Mouse (Mus musculus) myocyte (in vitro differentiated cells): Measurements from ENCODE around the gene Ctsd. TPM values are rescaled to one million over a fixed set of nuclear protein-coding genes. Genes with fewer than 3 reads are reported as not detected.

Experiments used
- H3K27me3 ChIP-seq: one replicate; pipeline ENCODE4 v1.6.1; 2011; ENCODE audit not compliant: control insufficient read depth, insufficient read depth, insufficient read length
- H3K36me3 ChIP-seq: one replicate; pipeline ENCODE4 v1.6.1; 2011; ENCODE audit not compliant: control insufficient read depth, insufficient read depth
- H3K4me2 ChIP-seq: one replicate; pipeline ENCODE4 v1.6.1; 2011; ENCODE audit warnings: low read depth, control low read depth
- H3K4me3 ChIP-seq: one replicate; pipeline ENCODE4 v1.5.1; 2011; ENCODE audit warnings: mild to moderate bottlenecking, control low read depth, moderate library complexity
- H3K79me2 ChIP-seq: one replicate; pipeline ENCODE4 v1.6.1; 2011; ENCODE audit not compliant: control insufficient read depth, insufficient read depth
- H3ac ChIP-seq: one replicate; pipeline ENCODE4 v1.6.1; 2011; ENCODE audit not compliant: control insufficient read depth, insufficient read length
- CEBPB ChIP-seq: IDR thresholded peaks from 2 replicates; pipeline ENCODE4 v1.6.1; 2011; ENCODE audit warnings: mild to moderate bottlenecking, moderate library complexity; ENCODE audit not compliant: poor library complexity, insufficient read depth, severe bottlenecking
- E2F4 ChIP-seq: IDR thresholded peaks from one replicate; pipeline ENCODE4 v1.6.1; 2011; ENCODE audit warnings: mild to moderate bottlenecking, control low read depth, moderate library complexity; ENCODE audit not compliant: insufficient read depth
- MAX ChIP-seq: IDR thresholded peaks from one replicate; pipeline ENCODE4 v1.6.1; 2011; ENCODE audit warnings: low read depth, mild to moderate bottlenecking, control low read depth
- MYOD1 ChIP-seq, 3 experiments: IDR thresholded peaks; one replicate each; pipeline ENCODE4 v1.6.1; 2011; ENCODE audit warnings: control low read depth in 2 of 3, low read depth in 2 of 3, mild to moderate bottlenecking in 2 of 3, moderate library complexity in 1 of 3; ENCODE audit not compliant: insufficient read length in 2 of 3, control insufficient read depth in 1 of 3
- MYOG ChIP-seq, 3 experiments: IDR thresholded peaks; one replicate each; pipeline ENCODE4 v1.6.1; 2011; ENCODE audit warnings: control low read depth in 2 of 3, low read depth in 2 of 3, mild to moderate bottlenecking in 2 of 3; ENCODE audit not compliant: insufficient read length in 2 of 3, control insufficient read depth in 1 of 3, insufficient read depth in 1 of 3
- POLR2A ChIP-seq: IDR thresholded peaks from one replicate; pipeline ENCODE4 v1.6.1; 2011; ENCODE audit warnings: low read depth, mild to moderate bottlenecking, control low read depth, moderate library complexity; ENCODE audit not compliant: insufficient read length
- POLR2AphosphoS2 ChIP-seq: IDR thresholded peaks from one replicate; pipeline ENCODE4 v1.6.1; 2011; ENCODE audit warnings: low read depth, control low read depth; ENCODE audit not compliant: insufficient read length
- REST ChIP-seq: IDR thresholded peaks from one replicate; pipeline ENCODE4 v1.6.1; 2011; ENCODE audit warnings: mild to moderate bottlenecking, control low read depth, moderate library complexity; ENCODE audit not compliant: insufficient read depth, insufficient read length
- SRF ChIP-seq: IDR thresholded peaks from one replicate; pipeline ENCODE4 v1.6.1; 2011; ENCODE audit warnings: low read depth; ENCODE audit not compliant: control insufficient read depth, insufficient read length
- TCF12 ChIP-seq: IDR thresholded peaks from one replicate; pipeline ENCODE4 v1.6.1; 2011; ENCODE audit warnings: mild to moderate bottlenecking, control low read depth; ENCODE audit not compliant: poor library complexity, insufficient read depth, severe bottlenecking
- TCF3 ChIP-seq: IDR thresholded peaks from one replicate; pipeline ENCODE4 v1.6.1; 2011; ENCODE audit warnings: low read depth, control low read depth; ENCODE audit not compliant: insufficient read length
- USF1 ChIP-seq: IDR thresholded peaks from one replicate; pipeline ENCODE4 v1.6.1; 2011; ENCODE audit warnings: low read depth, mild to moderate bottlenecking, control low read depth, moderate library complexity
- polyA plus RNA-seq: library from polyadenylated mRNA; unstranded; fragments of >200 nt; fragmentation: generic; extraction: Trizol; gene quantifications from one replicate; pipeline ENCODE4 v1.2.1, GENCODE M21; 2012; ENCODE audit warnings: missing spikeins

Ctsd gene
- polyA plus RNA-seq, 1 experiment: 887 TPM

- no peak for TF ChIP-seq POLR2A
- no peak for TF ChIP-seq CEBPB
- no peak for TF ChIP-seq E2F4
- no peak for TF ChIP-seq MYOD1 (IDR thresholded peaks at IDR 0.05; ENCODE audit: control insufficient read depth in 1 of 3, insufficient read length in 2 of 3, low read depth in 2 of 3)
- no peak for TF ChIP-seq MYOG (IDR thresholded peaks at IDR 0.05; ENCODE audit: control insufficient read depth in 1 of 3, insufficient read depth in 1 of 3, insufficient read length in 2 of 3, low read depth in 2 of 3)
- TF ChIP-seq TCF3: no peak
- no peak for TF ChIP-seq TCF12
- TF ChIP-seq POLR2AphosphoS2: no peak
- no peak for TF ChIP-seq USF1
- Histone ChIP-seq H3ac (no peak overlapping the region), H3K27me3 (no peaks in the 10 kb centered on the region), H3K4me3 (no peak overlapping the region), H3K36me3 (no peaks in the 10 kb centered on the region), H3K79me2 (no peaks in the 10 kb centered on the region), H3K4me2 (no peak overlapping the region)
These were observed 33.1 kb downstream of the Ctsd start for GRCm38 (mm10) chr7:142354661-142355233.

- no peak overlapping the region for H3K4me2 ChIP-seq
- TF ChIP-seq MYOG (IDR thresholded peaks at IDR 0.05; ENCODE audit: control insufficient read depth in 1 of 3, insufficient read depth in 1 of 3, insufficient read length in 2 of 3, low read depth in 2 of 3) (no peak), MYOD1 (IDR thresholded peaks at IDR 0.05; ENCODE audit: control insufficient read depth in 1 of 3, insufficient read length in 2 of 3, low read depth in 2 of 3) (no peak), TCF3 (no peak), E2F4 (no peak), REST (no peak), MAX (no peak), POLR2AphosphoS2 (no peak), USF1 (no peak), CEBPB (no peak), SRF (no peak), POLR2A (no peak), TCF12 (no peak)
- no peaks in the 10 kb centered on the region for H3K36me3 ChIP-seq
- H3ac ChIP-seq: no peak overlapping the region
- H3K27me3 ChIP-seq: no peaks in the 10 kb centered on the region
- H3K4me3 ChIP-seq: no peak overlapping the region
- no peaks in the 10 kb centered on the region for H3K79me2 ChIP-seq
These were observed 34.0 kb downstream of the Ctsd start for GRCm38 (mm10) chr7:142353854-142354253.

- Histone ChIP-seq H3K79me2 (no peaks in the 10 kb centered on the region), H3K4me2 (no peak overlapping the region), H3K36me3 (no peaks in the 10 kb centered on the region), H3ac (no peak overlapping the region), H3K4me3 (no peak overlapping the region), H3K27me3 (no peaks in the 10 kb centered on the region)
- TF ChIP-seq MYOG (IDR thresholded peaks at IDR 0.05; ENCODE audit: control insufficient read depth in 1 of 3, insufficient read depth in 1 of 3, insufficient read length in 2 of 3, low read depth in 2 of 3) (no peak), POLR2A (no peak), POLR2AphosphoS2 (no peak), MYOD1 (IDR thresholded peaks at IDR 0.05; ENCODE audit: control insufficient read depth in 1 of 3, insufficient read length in 2 of 3, low read depth in 2 of 3) (no peak)
These were observed 36.3 kb downstream of the Ctsd start for GRCm38 (mm10) chr7:142351569-142351968.

GRCm38 (mm10) chr7:142349308-142349961 is 38.4 kb downstream of the Ctsd start:
- Histone ChIP-seq H3K27me3 (no peaks in the 10 kb centered on the region), H3K36me3 (no peaks in the 10 kb centered on the region), H3K4me3 (no peak overlapping the region), H3K4me2 (peak overlapping the region; percentile 52), H3ac (no peak overlapping the region), H3K79me2 (no peaks in the 10 kb centered on the region)
- TF ChIP-seq TCF3: no peak
- TF ChIP-seq POLR2A: no peak
- TF ChIP-seq MAX: no peak
- no peak for TF ChIP-seq POLR2AphosphoS2
- peak in 1 of 3 experiments; percentile 40 for TF ChIP-seq MYOD1 (IDR thresholded peaks at IDR 0.05; ENCODE audit: control insufficient read depth in 1 of 3, insufficient read length in 2 of 3, low read depth in 2 of 3)
- TF ChIP-seq MYOG (IDR thresholded peaks at IDR 0.05; ENCODE audit: control insufficient read depth in 1 of 3, insufficient read depth in 1 of 3, insufficient read length in 2 of 3, low read depth in 2 of 3): peak in 1 of 3 experiments; percentile 43
- TF ChIP-seq E2F4: no peak

- no peak overlapping the region for H3K4me3 ChIP-seq
- TF ChIP-seq E2F4 (no peak), USF1 (no peak)
- no peaks in the 10 kb centered on the region for H3K79me2 ChIP-seq
- H3K4me2 ChIP-seq: no peak overlapping the region
- no peak overlapping the region for H3ac ChIP-seq
- no peaks in the 10 kb centered on the region for H3K36me3 ChIP-seq
- H3K27me3 ChIP-seq: no peaks in the 10 kb centered on the region
These were observed 40.3 kb downstream of the Ctsd start for GRCm38 (mm10) chr7:142347542-142347941.
